Mouse (Mus musculus): ENCODE data around the gene Tipin.

DNA sequence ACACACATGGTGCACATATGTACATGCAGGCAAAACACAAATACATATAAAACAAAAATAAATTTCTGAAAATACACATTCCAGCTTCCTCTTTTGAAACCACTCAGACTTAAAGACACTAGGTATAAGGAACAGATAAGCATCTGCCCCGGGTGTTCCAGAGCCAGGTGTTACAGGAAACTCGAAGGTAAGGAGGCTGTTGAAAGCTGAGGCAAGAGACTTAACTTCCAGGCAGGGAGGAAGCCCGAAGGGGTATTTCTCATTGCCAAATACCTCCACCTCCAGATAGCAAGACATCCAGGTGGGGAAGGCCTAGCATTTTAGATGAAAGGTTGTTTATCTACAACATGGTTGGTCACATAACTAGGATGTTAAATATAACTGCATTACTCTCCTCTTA, 26.0 kb upstream of the Tipin start:
- TF ChIP-seq MYOG (IDR thresholded peaks at IDR 0.05; ENCODE audit: control insufficient read depth, extremely low read depth, insufficient read length) (no peak), CTCF (IDR thresholded peaks at IDR 0.05; ENCODE audit: control insufficient read depth, insufficient read depth, insufficient read length) (no peak), USF1 (IDR thresholded peaks at IDR 0.05; ENCODE audit: low read depth) (no peak), MAX (IDR thresholded peaks at IDR 0.05) (no peak)
